Mouse (Mus musculus) testis, adult 2 months (tissue): ENCODE measurements around the gene Ubc. TPM values are rescaled to one million over a fixed set of nuclear protein-coding genes. Genes with fewer than 3 reads are reported as not detected.
A peak's percentile ranks its signal among the peaks of the same experiment; 100 is the strongest.

ENCODE experiments used
- H3K27ac ChIP-seq: fragments of 200-500 bp; 2 replicates; pipeline ENCODE4 v1.5.1; 2012; ENCODE audit warnings: low read depth, low read length; ENCODE audit not compliant: control insufficient read depth, insufficient read depth
- H3K27me3 ChIP-seq: fragments of 200-500 bp; 2 replicates; pipeline ENCODE4 v1.6.1; 2012; ENCODE audit warnings: mild to moderate bottlenecking, low read length, moderate library complexity; ENCODE audit not compliant: control insufficient read depth, insufficient read depth
- H3K36me3 ChIP-seq: fragments of 200-500 bp; 2 replicates; pipeline ENCODE4 v1.6.1; 2012; ENCODE audit warnings: mild to moderate bottlenecking, low read length; ENCODE audit not compliant: control insufficient read depth, insufficient read depth
- H3K4me1 ChIP-seq: fragments of 200-500 bp; 2 replicates; pipeline ENCODE4 v1.6.1; 2012; ENCODE audit warnings: low read length; ENCODE audit not compliant: control insufficient read depth, insufficient read depth
- H3K4me3 ChIP-seq: fragments of 200-500 bp; 2 replicates; pipeline ENCODE4 v1.5.1; 2012; ENCODE audit warnings: low read depth, mild to moderate bottlenecking, low read length, moderate library complexity, mixed read lengths; ENCODE audit not compliant: control insufficient read depth
- CTCF ChIP-seq: fragments of 200-500 bp; IDR thresholded peaks from 2 replicates; pipeline ENCODE4 v1.5.1; 2012; ENCODE audit warnings: low read depth, mild to moderate bottlenecking, inconsistent platforms, low read length, moderate library complexity; ENCODE audit not compliant: control insufficient read depth, insufficient read depth, insufficient replicate concordance
- POLR2A ChIP-seq: fragments of 200-500 bp; IDR thresholded peaks from 2 replicates; pipeline ENCODE4 v1.6.1; 2012; ENCODE audit warnings: low read depth, mild to moderate bottlenecking, inconsistent platforms, low read length, moderate library complexity; ENCODE audit not compliant: control insufficient read depth
- polyA plus RNA-seq: library from polyadenylated mRNA; depleted of rRNA; stranded (reverse); fragments of >200 nt; gene quantifications from 2 replicates; pipeline ENCODE4 v1.2.3, GENCODE M21; 2012

Gene Ubc
- polyA plus RNA-seq, 1 experiment = 1,188 TPM

- Histone ChIP-seq H3K4me3 (peak overlapping the region; percentile 92), H3K27ac (peak overlapping the region; percentile 82)
- TF ChIP-seq CTCF (no peak), POLR2A (peak; percentile 44; the same call in 1 of the 2 replicates)
Measured at GRCm38 (mm10) chr5:125360981-125361510, 29.0 kb downstream of the Ubc start.

GRCm38 (mm10) chr5:125360566-125360965 lies 29.4 kb downstream of the Ubc start:
- Histone ChIP-seq H3K4me1 (peaks cover 9% of the 10 kb centered on the region), H3K27me3 (no peaks in the 10 kb centered on the region), H3K4me3 (peak overlapping the region; percentile 92), H3K36me3 (peaks cover 3% of the 10 kb centered on the region), H3K27ac (peak overlapping the region; percentile 82)
- TF ChIP-seq POLR2A = no peak
- TF ChIP-seq CTCF = no peak

More at GRCm38 (mm10) chr5:125360981-125361510, 29.0 kb downstream of the Ubc start:
- Histone ChIP-seq H3K27me3 (no peaks in the 10 kb centered on the region), H3K36me3 (peaks cover 3% of the 10 kb centered on the region), H3K4me1 (peaks cover 7% of the 10 kb centered on the region)

- Histone ChIP-seq H3K27me3 (no peaks in the 10 kb centered on the region), H3K4me3 (no peak overlapping the region), H3K27ac (no peak overlapping the region), H3K36me3 (peaks cover 2% of the 10 kb centered on the region), H3K4me1 (peaks cover 11% of the 10 kb centered on the region)
- no peak for TF ChIP-seq CTCF
- TF ChIP-seq POLR2A = no peak
Measured at GRCm38 (mm10) chr5:125358270-125358608, 31.8 kb downstream of the Ubc start.

GRCm38 (mm10) chr5:125357543-125358269 lies 32.3 kb downstream of the Ubc start:
- Histone ChIP-seq H3K27ac (no peak overlapping the region), H3K36me3 (peaks cover under 1% of the 10 kb centered on the region), H3K27me3 (no peaks in the 10 kb centered on the region), H3K4me1 (peaks cover 11% of the 10 kb centered on the region), H3K4me3 (no peak overlapping the region)
- TF ChIP-seq CTCF = no peak
- no peak for TF ChIP-seq POLR2A

- H3K36me3 ChIP-seq = no peaks in the 10 kb centered on the region
- H3K27ac ChIP-seq = no peak overlapping the region
- no peaks in the 10 kb centered on the region for H3K27me3 ChIP-seq
- H3K4me3 ChIP-seq = no peak overlapping the region; the same call in 1 of the 2 replicates
- peaks cover 11% of the 10 kb centered on the region for H3K4me1 ChIP-seq
- no peak for TF ChIP-seq CTCF
- no peak for TF ChIP-seq POLR2A
Measured at GRCm38 (mm10) chr5:125355650-125356049, 34.4 kb downstream of the Ubc start.

GRCm38 (mm10) chr5:125354885-125355492 lies 35.0 kb downstream of the Ubc start:
- H3K4me1 ChIP-seq = peaks cover 8% of the 10 kb centered on the region
- no peaks in the 10 kb centered on the region for H3K36me3 ChIP-seq
- no peak overlapping the region for H3K4me3 ChIP-seq
- no peak overlapping the region for H3K27ac ChIP-seq
- no peaks in the 10 kb centered on the region for H3K27me3 ChIP-seq
- TF ChIP-seq CTCF (no peak), POLR2A (no peak)

GRCm38 (mm10) chr5:125352781-125353294 lies 37.2 kb downstream of the Ubc start:
- Histone ChIP-seq H3K4me3 (no peak overlapping the region), H3K4me1 (peaks cover 8% of the 10 kb centered on the region), H3K27ac (no peak overlapping the region), H3K36me3 (no peaks in the 10 kb centered on the region), H3K27me3 (no peaks in the 10 kb centered on the region)
- TF ChIP-seq CTCF (peak; percentile 71; the same call in 1 of the 2 replicates), POLR2A (no peak)
